Mouse (Mus musculus) heart, embryonic 15.5 days (tissue): ENCODE measurements at regions not wholly inside any gene's neighbourhood (a gene's known extent, or its start where the extent isn't known, plus 50 kb on each side); places are given as distances from the start of the nearest gene placed in this dataset.

ENCODE experiments used
- ATAC-seq: fragments of 200-750 bp; cut with Nextera tagmentation; replicated peaks from 2 replicates; pipeline ENCODE4 v1.8.0; 2017; ENCODE audit warnings: low read depth, moderate TSS enrichment; ENCODE audit not compliant: insufficient number of reproducible peaks, insufficient read depth, low FRiP score
- H3K27ac ChIP-seq: fragments of 300-500 bp; sonication (generic); 2 replicates; pipeline ENCODE4 v1.5.1; 2015; ENCODE audit warnings: mild to moderate bottlenecking, inconsistent platforms
- H3K27me3 ChIP-seq: fragments of 300-500 bp; sonication (generic); 2 replicates; pipeline ENCODE4 v1.6.1; 2015; ENCODE audit warnings: inconsistent platforms
- H3K36me3 ChIP-seq: fragments of 300-500 bp; sonication (generic); 2 replicates; pipeline ENCODE4 v1.6.1; 2015; ENCODE audit warnings: mild to moderate bottlenecking, inconsistent platforms
- H3K4me1 ChIP-seq: fragments of 300-500 bp; sonication (generic); replicated peaks from 2 replicates; pipeline ENCODE4 v1.6.1; 2015; ENCODE audit warnings: inconsistent platforms
- H3K4me2 ChIP-seq: fragments of 300-500 bp; sonication (generic); 2 replicates; pipeline ENCODE4 v1.6.1; 2015; ENCODE audit warnings: inconsistent platforms, mild to moderate bottlenecking, moderate library complexity
- H3K4me3 ChIP-seq: fragments of 300-500 bp; sonication (generic); 2 replicates; pipeline ENCODE4 v1.5.1; 2015; ENCODE audit warnings: mild to moderate bottlenecking, inconsistent platforms
- H3K9ac ChIP-seq: fragments of 300-500 bp; sonication (generic); 2 replicates; pipeline ENCODE4 v1.6.1; 2015; ENCODE audit warnings: mild to moderate bottlenecking, inconsistent platforms
- H3K9me3 ChIP-seq: fragments of 300-500 bp; sonication (generic); replicated peaks from 2 replicates; pipeline ENCODE4 v1.6.1; 2016; ENCODE audit warnings: inconsistent platforms
- WGBS: fragments of 180-500 bp; shearing (Covaris S2); methylation state at CpG from one replicate; pipeline ENCODE4 v1.1.7; 2015; ENCODE audit warnings: mixed read lengths; 5-methylcytosine and 5-hydroxymethylcytosine counted together

DNA sequence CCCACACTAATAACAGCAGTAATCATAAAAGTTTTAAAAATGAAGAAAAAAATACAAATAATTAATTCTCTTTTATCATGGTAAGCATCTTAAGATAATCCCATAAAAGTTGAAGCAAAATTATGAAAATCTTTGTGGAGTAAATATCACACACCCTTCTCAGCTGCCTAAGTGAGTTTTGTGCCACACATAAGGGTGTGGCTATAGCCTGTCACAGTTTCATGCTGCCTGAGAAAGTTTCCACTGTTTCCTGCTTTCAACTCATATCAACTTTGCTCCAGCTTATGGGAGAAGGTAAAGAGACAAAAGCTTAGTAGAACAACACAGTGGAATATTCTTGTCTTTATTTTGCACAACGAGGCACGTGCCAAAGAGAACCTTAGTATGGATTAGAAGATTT, 68.9 kb upstream of the Pdk4 start:
- WGBS = 73% methylated on average over 2 of the region's 2 CpGs
- H3K9me3 ChIP-seq = no peaks in the 10 kb centered on the region
- no peaks in the 10 kb centered on the region for H3K27me3 ChIP-seq
- H3K4me3 ChIP-seq = no peak overlapping the region
- H3K4me1 ChIP-seq = no peaks in the 10 kb centered on the region
- ATAC-seq = no peak
- H3K36me3 ChIP-seq = no peaks in the 10 kb centered on the region
- no peak overlapping the region for H3K4me2 ChIP-seq
- H3K9ac ChIP-seq = no peak overlapping the region
- no peak overlapping the region for H3K27ac ChIP-seq

DNA sequence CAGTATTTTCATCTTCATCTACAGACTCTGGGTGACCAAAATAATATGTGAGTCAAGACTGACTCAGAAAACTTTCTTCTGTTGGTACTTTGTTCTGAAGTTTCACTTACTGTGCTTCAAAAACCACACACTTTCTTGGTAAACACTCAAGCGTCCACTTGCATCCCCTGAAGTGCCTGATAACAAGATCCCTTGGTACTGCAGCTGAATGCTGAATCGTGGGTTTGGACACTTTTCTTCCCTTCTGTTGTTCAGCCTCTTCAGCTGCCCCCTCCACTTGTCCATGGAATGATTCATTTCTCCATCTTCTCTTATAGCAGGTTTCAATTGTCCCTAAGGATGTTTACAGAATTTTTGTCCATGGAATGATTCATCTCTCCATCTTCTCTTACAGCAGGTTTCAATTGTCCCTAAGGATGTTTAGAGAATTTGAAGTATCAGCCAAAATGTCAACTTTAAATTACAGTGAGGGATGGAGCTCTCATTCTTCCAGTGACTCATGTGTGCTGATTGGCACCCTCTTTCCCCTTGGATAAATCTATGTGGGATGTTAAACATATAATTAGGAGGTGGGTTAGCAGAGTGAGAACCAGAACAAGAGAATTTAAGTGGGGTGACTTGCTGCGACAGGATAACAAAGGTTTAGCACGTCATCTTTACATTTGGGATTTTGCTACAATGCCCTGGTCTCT, 57.7 kb upstream of the Pdk4 start:
- Histone ChIP-seq H3K36me3 (no peaks in the 10 kb centered on the region), H3K9me3 (no peaks in the 10 kb centered on the region), H3K4me3 (no peak overlapping the region), H3K4me2 (no peak overlapping the region), H3K4me1 (no peaks in the 10 kb centered on the region), H3K27ac (no peak overlapping the region), H3K9ac (no peak overlapping the region), H3K27me3 (no peaks in the 10 kb centered on the region)
- ATAC-seq = no peak
- 64% methylated on average over 4 of the region's 4 CpGs for WGBS

GRCm38 (mm10) chr6:5550067-5550466, 54.0 kb upstream of the Pdk4 start:
- Histone ChIP-seq H3K27ac (no peak overlapping the region), H3K4me1 (no peaks in the 10 kb centered on the region), H3K4me3 (no peak overlapping the region), H3K36me3 (no peaks in the 10 kb centered on the region), H3K9ac (no peak overlapping the region), H3K9me3 (no peaks in the 10 kb centered on the region), H3K4me2 (no peak overlapping the region), H3K27me3 (no peaks in the 10 kb centered on the region)
- WGBS = 76% methylated on average over 1 of the region's 1 CpGs
- ATAC-seq = no peak
